Mouse (Mus musculus) cortical plate, adult 2 months (tissue): ENCODE data around the gene Mboat1. TPM values are rescaled to one million over a fixed set of nuclear protein-coding genes. Genes with fewer than 3 reads are reported as not detected.

Experiments used
- H3K27ac ChIP-seq: fragments of 200-500 bp; 2 replicates; pipeline ENCODE4 v1.5.1; 2012; ENCODE audit warnings: low read length, control low read depth, inconsistent platforms; ENCODE audit not compliant: insufficient read depth
- H3K4me1 ChIP-seq: fragments of 200-500 bp; 2 replicates; pipeline ENCODE4 v1.6.1; 2011; ENCODE audit warnings: low read length; ENCODE audit not compliant: control insufficient read depth, insufficient read depth
- H3K4me3 ChIP-seq: fragments of 200-500 bp; 2 replicates; pipeline ENCODE4 v1.5.1; 2011; ENCODE audit warnings: mild to moderate bottlenecking, low read length, control low read depth; ENCODE audit not compliant: insufficient read depth
- CTCF ChIP-seq: fragments of 200-500 bp; IDR thresholded peaks from 2 replicates; pipeline ENCODE4 v1.5.1; 2011; ENCODE audit warnings: mild to moderate bottlenecking, control low read depth, low read length; ENCODE audit not compliant: insufficient read depth; ENCODE audit errors: extremely low read depth
- POLR2A ChIP-seq: fragments of 200-500 bp; IDR thresholded peaks from 2 replicates; pipeline ENCODE4 v1.6.1; 2011; ENCODE audit warnings: mild to moderate bottlenecking, low read length, control low read depth; ENCODE audit not compliant: insufficient read depth; ENCODE audit errors: extremely low read depth
- polyA plus RNA-seq: library from polyadenylated mRNA; depleted of rRNA; stranded (reverse); fragments of >200 nt; gene quantifications from 2 replicates; pipeline ENCODE4 v1.2.3, GENCODE M21; 2012

Gene Mboat1
- polyA plus RNA-seq, 1 experiment = 3.2 TPM

- TF ChIP-seq CTCF (no peak), POLR2A (no peak)
- Histone ChIP-seq H3K4me3 (no peak overlapping the region), H3K27ac (no peak overlapping the region), H3K4me1 (no peaks in the 10 kb centered on the region)
These were observed 38.3 kb downstream of the Mboat1 start for GRCm38 (mm10) chr13:30174586-30174985.

GRCm38 (mm10) chr13:30177356-30177755, 41.1 kb downstream of the Mboat1 start:
- H3K27ac ChIP-seq = no peak overlapping the region
- TF ChIP-seq CTCF (no peak), POLR2A (no peak)
- no peak overlapping the region for H3K4me3 ChIP-seq
- no peaks in the 10 kb centered on the region for H3K4me1 ChIP-seq

GRCm38 (mm10) chr13:30185549-30185948, 49.3 kb downstream of the Mboat1 start:
- Histone ChIP-seq H3K4me3 (no peak overlapping the region), H3K4me1 (peaks cover 4% of the 10 kb centered on the region; the same call in 1 of the 2 replicates), H3K27ac (0 out of 2 replicates have a peak overlapping the region, but pooled peaks have one; percentile 43)
- TF ChIP-seq POLR2A (no peak), CTCF (no peak)

GRCm38 (mm10) chr13:30185959-30186358, 49.7 kb downstream of the Mboat1 start:
- no peak for TF ChIP-seq POLR2A
- no peak for TF ChIP-seq CTCF
- H3K4me1 ChIP-seq = peaks cover 4% of the 10 kb centered on the region; the same call in 1 of the 2 replicates
- H3K4me3 ChIP-seq = no peak overlapping the region
- peak overlapping the region; percentile 32; the same call in 1 of the 2 replicates for H3K27ac ChIP-seq

GRCm38 (mm10) chr13:30186456-30186855, 50.2 kb downstream of the Mboat1 start:
- TF ChIP-seq POLR2A = no peak
- TF ChIP-seq CTCF = no peak
- no peak overlapping the region for H3K27ac ChIP-seq
- H3K4me3 ChIP-seq = no peak overlapping the region
- peaks cover 4% of the 10 kb centered on the region; the same call in 1 of the 2 replicates for H3K4me1 ChIP-seq

GRCm38 (mm10) chr13:30192031-30192716, 55.9 kb downstream of the Mboat1 start:
- no peak overlapping the region for H3K27ac ChIP-seq
- no peak overlapping the region for H3K4me3 ChIP-seq
- H3K4me1 ChIP-seq = no peaks in the 10 kb centered on the region
- no peak for TF ChIP-seq POLR2A
- no peak for TF ChIP-seq CTCF

- no peak overlapping the region for H3K27ac ChIP-seq
- no peaks in the 10 kb centered on the region for H3K4me1 ChIP-seq
- TF ChIP-seq POLR2A = no peak
- TF ChIP-seq CTCF = no peak
- H3K4me3 ChIP-seq = no peak overlapping the region
These were observed 57.1 kb downstream of the Mboat1 start for GRCm38 (mm10) chr13:30193363-30193762.

- Histone ChIP-seq H3K27ac (no peak overlapping the region), H3K4me1 (no peaks in the 10 kb centered on the region), H3K4me3 (no peak overlapping the region)
- TF ChIP-seq CTCF (no peak), POLR2A (no peak)
These were observed 58.5 kb downstream of the Mboat1 start for GRCm38 (mm10) chr13:30194834-30195233.

- Histone ChIP-seq H3K4me1 (no peaks in the 10 kb centered on the region), H3K27ac (no peak overlapping the region), H3K4me3 (no peak overlapping the region)
- TF ChIP-seq POLR2A = no peak
- TF ChIP-seq CTCF = no peak
These were observed 60.4 kb downstream of the Mboat1 start for GRCm38 (mm10) chr13:30196661-30197060.

GRCm38 (mm10) chr13:30198101-30198570, 61.8 kb downstream of the Mboat1 start:
- TF ChIP-seq POLR2A (no peak), CTCF (no peak)
- H3K4me3 ChIP-seq = no peak overlapping the region
- H3K27ac ChIP-seq = no peak overlapping the region
- no peaks in the 10 kb centered on the region for H3K4me1 ChIP-seq
